Mouse (Mus musculus) C2C12 (cell line): ENCODE results near the gene Btg4. TPM values are rescaled to one million over a fixed set of nuclear protein-coding genes. Genes with fewer than 3 reads are reported as not detected.

Source experiments
- H3K27me3 ChIP-seq: one replicate; pipeline ENCODE4 v1.6.1; 2011; ENCODE audit not compliant: control insufficient read depth, insufficient read depth, insufficient read length
- H3K36me3 ChIP-seq: one replicate; pipeline ENCODE4 v1.6.1; 2011; ENCODE audit not compliant: control insufficient read depth, insufficient read depth
- H3K4me3 ChIP-seq: one replicate; pipeline ENCODE4 v1.5.1; 2011; ENCODE audit warnings: mild to moderate bottlenecking, control low read depth; ENCODE audit not compliant: poor library complexity, insufficient read depth, severe bottlenecking
- H3K79me2 ChIP-seq: one replicate; pipeline ENCODE4 v1.6.1; 2011; ENCODE audit not compliant: control insufficient read depth, insufficient read depth
- H3K79me3 ChIP-seq: one replicate; pipeline ENCODE4 v1.6.1; 2011; ENCODE audit warnings: low read depth, control low read depth
- H3ac ChIP-seq: one replicate; pipeline ENCODE3; 2011; ENCODE audit warnings: low read depth; ENCODE audit not compliant: control insufficient read depth, insufficient read length
- CEBPB ChIP-seq: IDR thresholded peaks from one replicate; pipeline ENCODE4 v1.6.1; 2011; ENCODE audit warnings: low read depth, mild to moderate bottlenecking, control low read depth, moderate library complexity
- CTCF ChIP-seq: IDR thresholded peaks from one replicate; pipeline ENCODE4 v1.5.1; 2011; ENCODE audit not compliant: control insufficient read depth, insufficient read depth, insufficient read length
- FOSL1 ChIP-seq: IDR thresholded peaks from one replicate; pipeline ENCODE4 v1.8.0; 2011; ENCODE audit warnings: mild to moderate bottlenecking, low read length; ENCODE audit not compliant: poor library complexity, insufficient read depth, severe bottlenecking
- MAX ChIP-seq: IDR thresholded peaks from one replicate; pipeline ENCODE4 v1.6.1; 2011; ENCODE audit warnings: mild to moderate bottlenecking, control low read depth
- MYOD1 ChIP-seq: IDR thresholded peaks from one replicate; pipeline ENCODE4 v1.6.1; 2011; ENCODE audit warnings: low read depth; ENCODE audit not compliant: control insufficient read depth, insufficient read length
- MYOG ChIP-seq: IDR thresholded peaks from one replicate; pipeline ENCODE4 v1.6.1; 2011; ENCODE audit not compliant: control insufficient read depth, insufficient read length; ENCODE audit errors: extremely low read depth
- USF1 ChIP-seq: IDR thresholded peaks from one replicate; pipeline ENCODE4 v1.6.1; 2011; ENCODE audit warnings: low read depth, mild to moderate bottlenecking, control low read depth, moderate library complexity
- polyA plus RNA-seq: library from polyadenylated mRNA; unstranded; fragments of >200 nt; fragmentation: generic; extraction: Trizol; gene quantifications from one replicate; pipeline ENCODE4 v1.2.1, GENCODE M21; 2012; ENCODE audit warnings: missing spikeins

Gene Btg4
- polyA plus RNA-seq, 1 experiment: not detected

GRCm38 (mm10) chr9:51041491-51041980, 19.2 kb upstream of the Btg4 start:
- no peaks in the 10 kb centered on the region for H3K27me3 ChIP-seq
- no peaks in the 10 kb centered on the region for H3K36me3 ChIP-seq
- no peak overlapping the region for H3K4me3 ChIP-seq
- no peaks in the 10 kb centered on the region for H3K79me3 ChIP-seq
- TF ChIP-seq FOSL1 (no peak), CEBPB (no peak), CTCF (no peak), USF1 (no peak)
- no peak overlapping the region for H3ac ChIP-seq
- H3K79me2 ChIP-seq: no peaks in the 10 kb centered on the region

GRCm38 (mm10) chr9:51042136-51042535, 18.6 kb upstream of the Btg4 start:
- H3K79me3 ChIP-seq: no peaks in the 10 kb centered on the region
- no peak overlapping the region for H3ac ChIP-seq
- TF ChIP-seq MAX (no peak), CTCF (no peak), MYOG (no peak), FOSL1 (no peak), CEBPB (no peak), USF1 (no peak), MYOD1 (no peak)
- no peaks in the 10 kb centered on the region for H3K36me3 ChIP-seq
- no peaks in the 10 kb centered on the region for H3K79me2 ChIP-seq
- H3K4me3 ChIP-seq: no peak overlapping the region
- no peaks in the 10 kb centered on the region for H3K27me3 ChIP-seq

- H3K36me3 ChIP-seq: peaks cover 12% of the 10 kb centered on the region
- no peaks in the 10 kb centered on the region for H3K79me2 ChIP-seq
- no peak for TF ChIP-seq MYOG
- no peak for TF ChIP-seq USF1
- TF ChIP-seq CEBPB: no peak
- no peak for TF ChIP-seq MAX
- TF ChIP-seq CTCF: no peak
- no peak for TF ChIP-seq FOSL1
- TF ChIP-seq MYOD1: no peak
- no peaks in the 10 kb centered on the region for H3K27me3 ChIP-seq
- no peak overlapping the region for H3K4me3 ChIP-seq
- no peak overlapping the region for H3ac ChIP-seq
- no peaks in the 10 kb centered on the region for H3K79me3 ChIP-seq
Observed at GRCm38 (mm10) chr9:51052180-51052579, 8.5 kb upstream of the Btg4 start.

GRCm38 (mm10) chr9:51056360-51057324, 4.1 kb upstream of the Btg4 start:
- H3K79me2 ChIP-seq: no peaks in the 10 kb centered on the region
- H3K79me3 ChIP-seq: no peaks in the 10 kb centered on the region
- H3K4me3 ChIP-seq: no peak overlapping the region
- H3K36me3 ChIP-seq: peaks cover 33% of the 10 kb centered on the region
- H3K27me3 ChIP-seq: no peaks in the 10 kb centered on the region
- H3ac ChIP-seq: no peak overlapping the region
- TF ChIP-seq MYOD1 (no peak), USF1 (no peak), MYOG (no peak), CEBPB (no peak), FOSL1 (no peak), CTCF (no peak), MAX (no peak)

GRCm38 (mm10) chr9:51058951-51059521, 1.7 kb upstream of the Btg4 start:
- TF ChIP-seq MYOD1: no peak
- peak; percentile 78 for TF ChIP-seq MAX
- peak; percentile 50 for TF ChIP-seq FOSL1

GRCm38 (mm10) chr9:51068202-51068601, 7.5 kb downstream of the Btg4 start:
- TF ChIP-seq MAX (no peak), USF1 (no peak), MYOD1 (no peak), MYOG (no peak), FOSL1 (no peak), CTCF (no peak), CEBPB (no peak)
- H3ac ChIP-seq: no peak overlapping the region
- H3K36me3 ChIP-seq: peaks cover 26% of the 10 kb centered on the region
- no peak overlapping the region for H3K4me3 ChIP-seq
- H3K27me3 ChIP-seq: no peaks in the 10 kb centered on the region
- no peaks in the 10 kb centered on the region for H3K79me3 ChIP-seq
- H3K79me2 ChIP-seq: no peaks in the 10 kb centered on the region

More at GRCm38 (mm10) chr9:51058951-51059521, 1.7 kb upstream of the Btg4 start:
- no peaks in the 10 kb centered on the region for H3K79me2 ChIP-seq
- H3ac ChIP-seq: no peak overlapping the region
- no peaks in the 10 kb centered on the region for H3K79me3 ChIP-seq
- H3K4me3 ChIP-seq: no peak overlapping the region
- H3K36me3 ChIP-seq: peaks cover 47% of the 10 kb centered on the region
- H3K27me3 ChIP-seq: no peaks in the 10 kb centered on the region
